Mouse (Mus musculus): ENCODE measurements around the gene Gsk3b. TPM values are rescaled to one million over a fixed set of nuclear protein-coding genes. Genes with fewer than 3 reads are reported as not detected.
A peak's percentile ranks its signal among the peaks of the same experiment; 100 is the strongest.

Gsk3b gene
- polyA plus RNA-seq, 1 experiment from 2014 or later = 43.0 TPM

DNA sequence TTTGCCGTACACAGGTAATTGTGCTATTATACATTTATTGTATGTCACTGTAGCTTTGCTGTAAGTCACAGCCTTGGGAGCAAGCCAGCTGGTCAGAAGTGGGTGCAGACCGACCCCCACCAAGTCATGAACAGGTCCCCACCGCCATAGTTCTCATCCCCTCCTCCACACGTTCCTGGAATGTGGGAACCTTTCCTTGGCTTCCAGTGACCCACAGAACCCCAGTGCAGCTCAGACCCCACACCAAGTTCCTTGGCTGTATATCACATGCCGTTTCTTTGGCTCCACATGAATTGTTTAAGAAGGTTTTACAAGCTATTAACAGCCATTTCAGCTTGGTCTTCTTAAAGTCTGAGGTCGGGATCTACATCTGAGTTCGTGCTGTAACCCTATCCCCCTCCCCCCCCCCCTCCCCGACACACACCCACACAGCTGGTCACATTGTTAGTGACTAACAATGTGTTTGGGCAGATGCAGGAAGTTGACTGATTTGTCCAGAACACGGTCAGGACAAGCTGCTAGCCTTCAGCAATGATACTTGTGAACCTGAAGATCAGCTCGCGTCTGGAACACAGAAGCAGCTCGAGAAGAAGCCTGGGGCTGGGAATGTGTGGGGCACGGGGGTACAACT lies 159.6 kb downstream of the Gsk3b start:
- Histone ChIP-seq H3K4me1 (ENCODE audit: insufficient read depth, low read depth, low read length) (no peaks in the 10 kb centered on the region), H3K27me3 (replicated peaks; ENCODE audit: insufficient read depth, low read length) (no peaks in the 10 kb centered on the region), H3K9me3 (ENCODE audit: low read length) (no peaks in the 10 kb centered on the region), H3K9ac (replicated peaks; ENCODE audit: low read depth) (no peak overlapping the region), H3K36me3 (ENCODE audit: insufficient read depth, low read length) (no peaks in the 10 kb centered on the region), H3K4me3 (ENCODE audit: low read depth, low read length) (no peak overlapping the region), H3K4me2 (replicated peaks; ENCODE audit: low read depth, low read length) (no peak overlapping the region), H3K27ac (ENCODE audit: low read length) (no peak overlapping the region)
- WGBS = 30% methylated on average over 13 of the region's 13 CpGs
- DNase-seq (ENCODE audit: low spot score) = peak; percentile 49
- ATAC-seq = peak; percentile 78
- no peak for TF ChIP-seq CTCF (IDR thresholded peaks at IDR 0.05)
- no peak for TF ChIP-seq EP300 (IDR thresholded peaks at IDR 0.05)

DNA sequence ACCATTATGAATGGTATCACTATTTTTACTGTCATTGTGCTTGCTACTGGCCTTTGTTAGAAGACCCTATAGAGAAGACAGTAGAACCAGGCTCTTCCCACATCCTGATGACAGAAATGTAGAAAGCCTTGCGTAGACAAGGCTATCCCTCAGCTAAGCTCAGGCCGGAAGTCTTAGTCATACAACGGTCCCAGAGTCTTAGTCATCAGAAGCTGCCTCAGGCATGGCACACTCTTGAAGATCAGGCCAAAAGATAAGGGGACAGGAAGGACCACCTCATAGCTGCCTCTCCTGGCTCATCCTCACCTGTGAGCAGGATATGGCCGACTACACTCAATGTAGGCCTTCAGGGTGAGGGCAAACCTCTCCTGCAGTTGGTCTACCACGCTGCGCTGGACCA lies 161.7 kb downstream of the Gsk3b start:
- Histone ChIP-seq H3K9ac (replicated peaks; ENCODE audit: low read depth) (no peak overlapping the region), H3K4me2 (replicated peaks; ENCODE audit: low read depth, low read length) (no peak overlapping the region), H3K9me3 (ENCODE audit: low read length) (no peaks in the 10 kb centered on the region), H3K27me3 (replicated peaks; ENCODE audit: insufficient read depth, low read length) (no peaks in the 10 kb centered on the region), H3K4me1 (ENCODE audit: insufficient read depth, low read depth, low read length) (no peaks in the 10 kb centered on the region), H3K27ac (ENCODE audit: low read length) (no peak overlapping the region), H3K36me3 (ENCODE audit: insufficient read depth, low read length) (no peaks in the 10 kb centered on the region), H3K4me3 (ENCODE audit: low read depth, low read length) (no peak overlapping the region)
- ATAC-seq = no peak
- TF ChIP-seq EP300 (IDR thresholded peaks at IDR 0.05) (no peak), CTCF (IDR thresholded peaks at IDR 0.05) (no peak)
- 90% methylated on average over 6 of the region's 6 CpGs for WGBS
- no peak for DNase-seq (ENCODE audit: low spot score)

DNA sequence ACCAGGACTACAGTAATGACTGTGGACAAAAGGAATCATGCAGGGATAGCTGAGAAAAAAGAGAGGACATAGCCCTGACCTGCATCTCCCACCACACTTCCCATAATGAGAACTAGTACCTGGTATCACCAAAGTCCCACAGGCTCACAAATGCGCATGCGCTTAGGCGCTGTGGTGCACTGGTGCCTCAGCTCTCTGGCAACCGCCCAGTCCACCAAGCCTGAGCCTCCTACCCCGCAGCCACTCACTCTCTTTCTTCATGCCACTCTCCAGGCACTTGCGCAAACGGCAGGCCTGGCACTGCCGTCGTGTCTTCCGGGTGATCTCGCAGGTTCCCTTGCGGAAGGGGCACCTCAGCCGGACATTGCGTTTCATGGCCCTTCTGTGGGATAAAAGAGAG lies 165.2 kb downstream of the Gsk3b start:
- peak; percentile 35 for ATAC-seq
- WGBS = 80% methylated on average over 14 of the region's 14 CpGs
- Histone ChIP-seq H3K36me3 (ENCODE audit: insufficient read depth, low read length) (no peaks in the 10 kb centered on the region), H3K4me3 (ENCODE audit: low read depth, low read length) (no peak overlapping the region), H3K9me3 (ENCODE audit: low read length) (no peaks in the 10 kb centered on the region), H3K27ac (ENCODE audit: low read length) (no peak overlapping the region), H3K9ac (replicated peaks; ENCODE audit: low read depth) (no peak overlapping the region), H3K4me2 (replicated peaks; ENCODE audit: low read depth, low read length) (no peak overlapping the region), H3K4me1 (ENCODE audit: insufficient read depth, low read depth, low read length) (no peaks in the 10 kb centered on the region), H3K27me3 (replicated peaks; ENCODE audit: insufficient read depth, low read length) (no peaks in the 10 kb centered on the region)
- TF ChIP-seq CTCF (IDR thresholded peaks at IDR 0.05) (no peak), EP300 (IDR thresholded peaks at IDR 0.05) (no peak)
- DNase-seq (ENCODE audit: low spot score) = peak; percentile 36

DNA sequence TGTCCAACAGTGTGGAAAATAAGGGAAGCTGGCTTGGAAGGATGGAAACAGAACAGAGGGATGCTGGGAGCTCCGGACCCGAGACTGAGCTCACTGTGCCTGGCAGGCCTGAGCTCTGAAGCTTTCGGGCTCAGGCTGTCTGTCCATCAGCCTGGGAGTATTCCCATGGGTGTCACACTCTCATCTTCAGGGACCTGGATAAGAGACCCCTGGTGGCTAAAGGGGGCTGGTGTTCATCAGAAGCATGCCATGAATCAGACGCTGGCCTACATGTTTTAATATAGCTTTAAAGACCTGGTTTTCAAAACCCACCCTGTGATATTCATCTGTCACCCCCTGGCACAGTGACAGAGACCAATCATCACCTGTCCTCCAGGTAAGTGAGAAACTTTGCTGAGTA lies 166.3 kb downstream of the Gsk3b start:
- Histone ChIP-seq H3K27ac (ENCODE audit: low read length) (no peak overlapping the region), H3K9me3 (ENCODE audit: low read length) (no peaks in the 10 kb centered on the region), H3K4me3 (ENCODE audit: low read depth, low read length) (no peak overlapping the region), H3K27me3 (replicated peaks; ENCODE audit: insufficient read depth, low read length) (no peaks in the 10 kb centered on the region), H3K4me1 (ENCODE audit: insufficient read depth, low read depth, low read length) (no peaks in the 10 kb centered on the region), H3K4me2 (replicated peaks; ENCODE audit: low read depth, low read length) (no peak overlapping the region), H3K36me3 (ENCODE audit: insufficient read depth, low read length) (no peaks in the 10 kb centered on the region), H3K9ac (replicated peaks; ENCODE audit: low read depth) (no peak overlapping the region)
- peak; percentile 34; the same call in 1 of the 2 replicates for TF ChIP-seq CTCF (IDR thresholded peaks at IDR 0.05)
- TF ChIP-seq EP300 (IDR thresholded peaks at IDR 0.05) = no peak
- ATAC-seq (no peak), DNase-seq (ENCODE audit: low spot score) (no peak)
- WGBS = 77% methylated on average over 4 of the region's 4 CpGs

DNA sequence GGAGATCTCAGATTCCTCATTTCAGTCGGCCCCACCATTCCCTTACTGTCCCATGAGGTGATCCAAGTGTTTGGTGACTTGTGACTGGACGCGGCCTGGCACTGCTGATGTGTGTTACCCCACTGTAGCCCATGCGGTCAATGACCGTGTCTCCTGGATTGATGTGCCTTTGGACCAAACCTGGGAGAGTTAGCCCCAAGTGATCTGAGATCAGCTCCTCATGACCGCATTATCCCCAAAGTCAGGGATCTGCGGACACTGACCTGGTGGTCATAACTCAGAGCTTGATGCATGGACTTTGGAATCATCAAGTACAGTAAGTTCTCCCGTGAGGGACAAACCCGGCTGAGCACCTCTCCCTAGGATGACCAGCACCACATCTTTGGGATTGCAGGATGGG lies 167.1 kb downstream of the Gsk3b start:
- DNase-seq (ENCODE audit: low spot score) = no peak
- Histone ChIP-seq H3K4me2 (replicated peaks; ENCODE audit: low read depth, low read length) (no peak overlapping the region), H3K36me3 (ENCODE audit: insufficient read depth, low read length) (no peaks in the 10 kb centered on the region), H3K27ac (ENCODE audit: low read length) (no peak overlapping the region), H3K9ac (replicated peaks; ENCODE audit: low read depth) (no peak overlapping the region), H3K9me3 (ENCODE audit: low read length) (no peaks in the 10 kb centered on the region), H3K4me1 (ENCODE audit: insufficient read depth, low read depth, low read length) (no peaks in the 10 kb centered on the region), H3K27me3 (replicated peaks; ENCODE audit: insufficient read depth, low read length) (no peaks in the 10 kb centered on the region), H3K4me3 (ENCODE audit: low read depth, low read length) (no peak overlapping the region)
- no peak for TF ChIP-seq CTCF (IDR thresholded peaks at IDR 0.05)
- no peak for TF ChIP-seq EP300 (IDR thresholded peaks at IDR 0.05)
- 91% methylated on average over 9 of the region's 9 CpGs for WGBS
- ATAC-seq = no peak

DNA sequence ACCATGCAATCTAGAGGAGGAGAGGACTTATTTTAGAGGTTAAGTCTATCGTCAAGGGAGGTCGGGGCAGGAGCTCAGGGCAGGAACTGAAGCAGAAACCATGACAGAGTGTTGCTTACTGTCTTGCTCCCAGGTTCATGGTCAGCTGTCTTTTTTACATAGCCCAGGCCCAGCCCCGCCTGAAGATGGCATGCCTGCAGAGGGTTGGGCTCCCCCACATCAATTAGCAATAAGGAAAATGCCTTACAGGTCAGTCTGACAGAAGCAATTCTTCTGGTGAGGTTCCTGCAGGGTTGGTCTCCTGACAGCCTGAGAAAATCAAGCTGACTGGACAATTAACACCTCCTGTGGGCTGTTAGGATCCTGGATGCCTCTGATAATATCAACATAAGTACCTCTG lies 182.8 kb downstream of the Gsk3b start:
- ATAC-seq = no peak
- TF ChIP-seq EP300 (IDR thresholded peaks at IDR 0.05) (no peak), CTCF (IDR thresholded peaks at IDR 0.05) (no peak)
- H3K4me1 ChIP-seq (ENCODE audit: insufficient read depth, low read depth, low read length) = no peaks in the 10 kb centered on the region
- H3K9ac ChIP-seq (replicated peaks; ENCODE audit: low read depth) = no peak overlapping the region
- no peaks in the 10 kb centered on the region for H3K9me3 ChIP-seq (ENCODE audit: low read length)
- no peaks in the 10 kb centered on the region for H3K27me3 ChIP-seq (replicated peaks; ENCODE audit: insufficient read depth, low read length)
- no peak overlapping the region for H3K4me2 ChIP-seq (replicated peaks; ENCODE audit: low read depth, low read length)
- H3K36me3 ChIP-seq (ENCODE audit: insufficient read depth, low read length) = no peaks in the 10 kb centered on the region
- no peak overlapping the region for H3K4me3 ChIP-seq (ENCODE audit: low read depth, low read length)
- no peak for DNase-seq (ENCODE audit: low spot score)
- 64% methylated on average over 3 of the region's 3 CpGs for WGBS
- no peak overlapping the region for H3K27ac ChIP-seq (ENCODE audit: low read length)

DNA sequence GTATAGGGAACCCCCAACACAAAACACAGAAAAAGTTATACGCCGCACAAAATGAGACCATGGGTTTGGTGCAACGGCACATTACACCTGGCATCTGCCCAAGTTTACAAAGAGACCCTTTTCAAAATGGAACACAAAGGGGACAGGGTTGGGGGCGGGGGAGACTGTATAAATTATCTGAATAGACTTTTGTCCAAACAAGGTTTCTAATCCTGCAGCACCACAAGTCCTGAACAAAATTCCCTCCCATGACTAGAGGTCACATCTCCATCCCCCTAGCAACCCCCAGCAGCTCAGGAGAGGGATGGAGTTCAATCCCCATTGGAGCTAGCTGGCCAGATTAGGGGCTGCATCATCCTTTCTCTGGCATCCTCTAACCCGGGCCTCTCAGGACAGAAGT lies 183.7 kb downstream of the Gsk3b start:
- Histone ChIP-seq H3K9ac (replicated peaks; ENCODE audit: low read depth) (no peak overlapping the region), H3K27me3 (replicated peaks; ENCODE audit: insufficient read depth, low read length) (no peaks in the 10 kb centered on the region), H3K4me1 (ENCODE audit: insufficient read depth, low read depth, low read length) (no peaks in the 10 kb centered on the region), H3K9me3 (ENCODE audit: low read length) (no peaks in the 10 kb centered on the region), H3K4me3 (ENCODE audit: low read depth, low read length) (no peak overlapping the region), H3K36me3 (ENCODE audit: insufficient read depth, low read length) (no peaks in the 10 kb centered on the region), H3K4me2 (replicated peaks; ENCODE audit: low read depth, low read length) (no peak overlapping the region), H3K27ac (ENCODE audit: low read length) (no peak overlapping the region)
- 59% methylated on average over 5 of the region's 5 CpGs for WGBS
- TF ChIP-seq EP300 (IDR thresholded peaks at IDR 0.05) (no peak), CTCF (IDR thresholded peaks at IDR 0.05) (no peak)
- ATAC-seq (no peak), DNase-seq (ENCODE audit: low spot score) (no peak)

Data from lung, postnatal 0 days (tissue).